Mouse (Mus musculus) urinary bladder, adult 18-20 months (tissue): Measurements from ENCODE around the gene Gm14409.
"Not testable (repeated sequence)": the region's sequence is repeated elsewhere in the genome, so short reads cannot be mapped to it uniquely, and the experiment has no call there.

Experiments
- DNase-seq, 2 experiments: peaks; one replicate each; pipeline ENCODE4 v3.0.0; 2022; ENCODE audit warnings: low spot score in 2 of 2, mixed read lengths in 2 of 2

The Gm14409 gene

GRCm38 (mm10) chr2:177266936-177267335, at the start of gene Gm14409:
TSS of gene Gm14409 (minus strand) at chr2:177267036.
- DNase-seq: not testable (repeated sequence)

GRCm38 (mm10) chr2:177309627-177310026, 42.8 kb upstream of the Gm14409 start:
- not testable (repeated sequence) for DNase-seq

GRCm38 (mm10) chr2:177304980-177305379, 38.1 kb upstream of the Gm14409 start:
- DNase-seq: not testable (repeated sequence)

GRCm38 (mm10) chr2:177283701-177284100, 16.9 kb upstream of the Gm14409 start:
- not testable (repeated sequence) for DNase-seq

GRCm38 (mm10) chr2:177277754-177278153, 10.9 kb upstream of the Gm14409 start:
- DNase-seq: not testable (repeated sequence)

GRCm38 (mm10) chr2:177272237-177272636, 5.4 kb upstream of the Gm14409 start:
- not testable (repeated sequence) for DNase-seq

GRCm38 (mm10) chr2:177247449-177247848, 19.4 kb downstream of the Gm14409 start:
- DNase-seq: not testable (repeated sequence)

- not testable (repeated sequence) for DNase-seq
Measured at GRCm38 (mm10) chr2:177230461-177230860, 36.4 kb downstream of the Gm14409 start.
